Mouse (Mus musculus) hindbrain, embryonic 14.5 days (tissue): ENCODE data around the gene H2-Oa. TPM values are rescaled to one million over a fixed set of nuclear protein-coding genes. Genes with fewer than 3 reads are reported as not detected.
A peak's percentile ranks its signal among the peaks of the same experiment; 100 is the strongest.

ENCODE experiments used
- ATAC-seq: fragments of 200-750 bp; cut with Nextera tagmentation; 2 replicates; pipeline ENCODE4 v1.8.0; 2017; ENCODE audit warnings: moderate number of reproducible peaks, mild to moderate bottlenecking, moderate TSS enrichment, moderate library complexity; ENCODE audit not compliant: low FRiP score
- DNase-seq: peaks from one replicate; pipeline ENCODE4 v3.0.0-alpha.2; 2015; ENCODE audit warnings: low spot score
- H3K27ac ChIP-seq: fragments of 300-500 bp; sonication (generic); 2 replicates; pipeline ENCODE4 v1.5.1; 2014; ENCODE audit warnings: mild to moderate bottlenecking, moderate library complexity
- H3K27me3 ChIP-seq: fragments of 300-500 bp; sonication (generic); 2 replicates; pipeline ENCODE4 v1.6.1; 2014; ENCODE audit warnings: mild to moderate bottlenecking, low read length, mixed read lengths; ENCODE audit not compliant: control insufficient read depth, insufficient read depth
- H3K36me3 ChIP-seq: fragments of 300-500 bp; sonication (generic); replicated peaks from 2 replicates; pipeline ENCODE4 v1.6.1; 2014; ENCODE audit not compliant: control insufficient read depth, insufficient read depth
- H3K4me1 ChIP-seq: fragments of 300-500 bp; sonication (generic); replicated peaks from 2 replicates; pipeline ENCODE4 v1.6.1; 2014; ENCODE audit warnings: antibody characterized with exemption, low read length, mixed read lengths; ENCODE audit not compliant: control insufficient read depth, insufficient read depth
- H3K4me2 ChIP-seq: fragments of 300-500 bp; sonication (generic); replicated peaks from 2 replicates; pipeline ENCODE4 v1.6.1; 2014; ENCODE audit warnings: mild to moderate bottlenecking, moderate library complexity
- H3K4me3 ChIP-seq: fragments of 300-500 bp; sonication (generic); replicated peaks from 2 replicates; pipeline ENCODE4 v1.5.1; 2014; ENCODE audit warnings: mild to moderate bottlenecking, low read length
- H3K9ac ChIP-seq: fragments of 300-500 bp; sonication (generic); 2 replicates; pipeline ENCODE4 v1.6.1; 2014
- H3K9me3 ChIP-seq: fragments of 300-500 bp; sonication (generic); 2 replicates; pipeline ENCODE4 v1.6.1; 2016; ENCODE audit warnings: low read length; ENCODE audit not compliant: control insufficient read depth
- WGBS: fragments of 180-500 bp; shearing (Covaris S2); extraction: QIAGEN DNeasy Blood & Tissue Kit; methylation state at CpG from one replicate; pipeline ENCODE4 v1.1.7; 2014; 5-methylcytosine and 5-hydroxymethylcytosine counted together
- polyA plus RNA-seq: library from polyadenylated mRNA; unstranded; fragments of >200 nt; fragmentation: Nextera tagmentation; extraction: Ambion mirVana; gene quantifications from 2 replicates; pipeline ENCODE4 v1.2.1, GENCODE M21; 2014

Gene H2-Oa
- polyA plus RNA-seq, 1 experiment from 2014 or later: 0.29 TPM

DNA sequence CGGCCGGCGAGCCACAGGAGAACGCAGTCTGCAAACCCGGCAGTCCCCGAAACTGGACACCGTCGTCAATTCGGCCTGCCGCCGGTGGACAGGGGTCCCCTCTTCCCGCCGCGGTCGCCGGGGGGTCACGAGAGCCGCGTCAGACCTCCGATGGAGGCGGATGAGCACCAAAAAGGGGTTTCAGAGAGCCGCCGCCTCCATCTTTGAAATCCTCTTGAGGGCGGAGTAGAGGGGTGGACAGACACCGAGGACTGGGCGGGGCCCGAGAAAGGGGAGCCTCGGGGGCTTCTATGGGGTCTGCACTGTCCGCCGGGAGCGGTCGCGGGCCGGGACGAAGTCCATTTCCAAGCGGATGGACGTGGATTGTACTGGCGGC, 26.7 kb downstream of the H2-Oa start:
- Histone ChIP-seq H3K9me3 (no peaks in the 10 kb centered on the region), H3K4me2 (peak overlapping the region; percentile 94), H3K27ac (peak overlapping the region; percentile 86), H3K4me1 (peaks cover 19% of the 10 kb centered on the region), H3K4me3 (peak overlapping the region; percentile 88), H3K27me3 (no peaks in the 10 kb centered on the region), H3K9ac (peak overlapping the region; percentile 88), H3K36me3 (peaks cover 50% of the 10 kb centered on the region)
- WGBS: 0% methylated on average over 37 of the region's 38 CpGs
- ATAC-seq (no peak), DNase-seq (no peak)

DNA sequence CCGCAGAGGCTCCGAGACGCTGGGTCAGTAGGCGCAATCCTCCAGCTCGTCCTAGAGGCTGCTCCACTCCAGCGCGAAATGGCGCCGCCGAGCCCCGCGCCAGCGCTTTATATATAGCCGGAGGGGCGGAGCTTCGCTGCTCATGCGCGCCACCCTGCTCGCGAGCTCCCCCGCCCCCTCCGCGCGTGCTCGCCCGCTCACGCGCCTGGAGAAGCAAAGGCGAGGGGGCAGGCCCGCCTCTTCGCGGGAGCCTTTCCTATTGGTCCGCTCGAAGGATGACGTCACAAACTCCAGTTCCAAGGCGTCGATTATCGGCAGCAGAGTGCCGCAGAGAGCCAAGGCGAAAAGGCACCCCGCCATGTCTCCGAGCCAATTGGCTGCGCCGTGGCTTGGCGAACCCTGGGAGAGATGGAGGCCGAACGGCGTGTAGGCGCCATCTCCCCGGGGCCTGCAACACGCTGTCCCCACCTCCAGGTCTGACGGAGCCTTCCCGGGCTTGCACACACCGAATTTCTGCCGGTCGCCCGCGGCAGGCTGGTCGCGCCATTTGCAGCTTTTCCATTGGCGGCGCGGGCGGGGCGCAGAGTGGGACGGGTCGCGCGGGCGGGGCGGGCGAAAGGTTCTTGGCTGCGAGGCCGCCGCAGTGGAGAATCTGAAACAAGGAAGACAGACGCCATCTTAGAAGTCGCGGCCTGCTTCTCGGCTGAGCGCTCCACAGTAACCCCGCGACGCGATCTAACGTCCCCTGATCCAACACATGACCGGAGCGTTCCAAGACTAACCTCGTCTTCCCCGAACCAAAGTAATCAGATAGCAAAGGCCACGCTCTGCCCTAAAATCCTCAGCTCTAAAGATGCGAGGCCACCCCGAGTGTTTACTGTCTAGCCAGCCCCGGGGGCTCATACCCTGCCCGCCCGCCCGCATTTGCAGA, 27.4 kb downstream of the H2-Oa start, which contains the start of gene H2-DMa:
TSS of gene H2-DMa (plus strand) at position 293 of the 931 bp plus-strand sequence.
- H3K4me3 ChIP-seq: peak within 1 kb of the TSS; percentile 88
- ATAC-seq (peak; percentile 83), DNase-seq (peak; percentile 100)
- peak within 1 kb of the TSS; percentile 90 for H3K9ac ChIP-seq
- peak within 1 kb of the TSS; percentile 94 for H3K4me2 ChIP-seq
- no peaks in the 10 kb centered on the region for H3K9me3 ChIP-seq
- no peaks in the 10 kb centered on the region for H3K27me3 ChIP-seq
- H3K36me3 ChIP-seq: peaks cover 44% of the 10 kb centered on the region
- H3K4me1 ChIP-seq: peaks cover 23% of the 10 kb centered on the region
- H3K27ac ChIP-seq: peak within 1 kb of the TSS; percentile 100
- 1% methylated on average over 96 of the region's 96 CpGs for WGBS

DNA sequence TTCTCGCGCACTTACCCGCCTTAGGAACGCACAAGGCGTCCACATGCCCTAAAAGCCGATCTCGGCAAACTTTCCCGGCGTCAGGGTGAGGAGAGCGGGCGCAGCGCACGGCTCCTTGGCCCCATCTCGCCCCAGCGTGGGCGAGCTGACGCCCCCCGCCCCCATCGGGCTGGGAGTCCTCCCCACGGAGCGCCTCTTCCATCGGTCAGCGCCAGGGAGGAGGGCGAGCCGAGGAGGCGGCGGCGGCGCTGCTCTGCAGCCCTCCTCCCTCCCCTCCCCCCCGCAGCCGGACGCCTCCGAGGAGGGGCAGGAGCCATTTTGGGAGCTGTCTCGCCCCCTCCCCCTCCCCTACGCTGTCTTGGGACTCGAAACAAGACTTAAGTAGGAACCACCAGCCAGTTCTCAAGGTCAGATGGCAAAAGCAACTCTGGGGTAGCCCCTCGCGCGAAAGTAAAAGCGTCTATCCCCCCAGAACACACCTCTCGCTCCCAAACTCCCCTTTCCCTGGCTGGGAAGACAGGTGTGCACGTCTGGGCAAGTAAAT, 28.1 kb downstream of the H2-Oa start:
- DNase-seq (peak; percentile 81), ATAC-seq (0 out of 2 replicates have a peak, but pooled peaks have one; percentile 3)
- under 1% methylated on average over 39 of the region's 42 CpGs for WGBS
- Histone ChIP-seq H3K9ac (peak overlapping the region; percentile 90), H3K4me3 (peak overlapping the region; percentile 88), H3K36me3 (peaks cover 36% of the 10 kb centered on the region), H3K4me2 (peak overlapping the region; percentile 94), H3K27ac (peak overlapping the region; percentile 100), H3K4me1 (peaks cover 27% of the 10 kb centered on the region), H3K9me3 (no peaks in the 10 kb centered on the region), H3K27me3 (no peaks in the 10 kb centered on the region)

DNA sequence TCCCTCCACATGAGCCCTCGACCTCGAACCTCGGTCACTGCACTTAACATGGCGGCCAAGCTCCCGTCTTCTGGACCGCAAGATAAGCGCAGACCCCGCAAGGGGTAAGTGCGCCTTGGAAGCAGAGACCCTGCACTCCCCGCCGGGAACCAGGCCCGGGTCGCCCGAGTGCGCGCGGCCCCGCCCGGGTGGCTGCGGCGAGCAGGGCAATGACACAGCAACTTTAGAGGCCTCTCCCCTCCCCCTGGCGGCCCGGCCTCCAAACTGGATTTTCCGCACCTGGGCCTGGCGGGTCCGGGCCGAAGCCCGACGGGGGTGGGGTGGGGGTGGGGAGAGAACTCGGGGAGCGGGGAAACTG, 28.7 kb downstream of the H2-Oa start:
- DNase-seq: peak; percentile 54
- Histone ChIP-seq H3K9ac (peak overlapping the region; percentile 90), H3K4me2 (peak overlapping the region; percentile 94), H3K27me3 (no peaks in the 10 kb centered on the region), H3K4me3 (peak overlapping the region; percentile 88), H3K4me1 (peaks cover 27% of the 10 kb centered on the region), H3K9me3 (no peaks in the 10 kb centered on the region), H3K36me3 (peaks cover 31% of the 10 kb centered on the region), H3K27ac (peak overlapping the region; percentile 100)
- ATAC-seq: no peak; the same call in 1 of the 2 replicates
- WGBS: 0% methylated on average over 31 of the region's 31 CpGs

DNA sequence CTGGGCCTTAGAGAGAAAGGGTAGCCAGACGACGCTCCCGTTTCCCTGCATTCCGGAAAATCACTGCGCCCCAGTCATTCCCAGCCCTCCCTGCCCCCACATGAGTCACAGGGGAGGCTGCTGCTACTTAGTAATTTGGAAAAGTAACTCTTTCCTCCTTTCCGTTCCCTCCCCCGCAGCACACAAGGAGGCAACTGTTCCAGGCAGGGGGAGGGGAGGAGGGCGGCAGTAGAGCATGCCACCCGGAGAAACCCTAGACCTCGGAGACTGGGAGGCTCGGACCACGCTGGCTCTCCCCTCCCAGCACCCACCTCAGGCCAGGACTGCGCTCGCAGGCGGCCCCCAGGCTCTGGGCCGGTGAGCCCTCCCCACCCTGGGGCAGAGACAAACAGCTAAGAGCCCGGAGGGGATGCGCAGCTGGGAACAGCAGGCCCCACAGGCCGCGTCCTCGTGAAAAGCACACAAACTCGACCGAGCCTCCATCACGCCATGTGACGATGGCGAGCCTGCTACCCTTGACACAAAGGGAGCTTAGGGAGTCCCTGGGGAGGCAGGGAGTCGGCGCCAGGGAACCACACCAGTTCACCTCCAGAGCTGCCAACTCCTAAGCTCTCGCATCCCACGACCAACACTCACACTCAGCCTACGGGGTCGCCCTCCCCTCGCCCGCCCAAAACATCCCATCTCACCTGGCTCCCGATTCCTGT, 29.2 kb downstream of the H2-Oa start:
- Histone ChIP-seq H3K4me1 (peaks cover 25% of the 10 kb centered on the region), H3K27ac (peak overlapping the region; percentile 100), H3K27me3 (no peaks in the 10 kb centered on the region), H3K9me3 (no peaks in the 10 kb centered on the region), H3K4me3 (peak overlapping the region; percentile 88), H3K4me2 (peak overlapping the region; percentile 94), H3K36me3 (peaks cover 26% of the 10 kb centered on the region), H3K9ac (peak overlapping the region; percentile 90)
- WGBS: under 1% methylated on average over 31 of the region's 35 CpGs
- peak; percentile 15; the same call in 1 of the 2 replicates for ATAC-seq
- peak; percentile 69 for DNase-seq

DNA sequence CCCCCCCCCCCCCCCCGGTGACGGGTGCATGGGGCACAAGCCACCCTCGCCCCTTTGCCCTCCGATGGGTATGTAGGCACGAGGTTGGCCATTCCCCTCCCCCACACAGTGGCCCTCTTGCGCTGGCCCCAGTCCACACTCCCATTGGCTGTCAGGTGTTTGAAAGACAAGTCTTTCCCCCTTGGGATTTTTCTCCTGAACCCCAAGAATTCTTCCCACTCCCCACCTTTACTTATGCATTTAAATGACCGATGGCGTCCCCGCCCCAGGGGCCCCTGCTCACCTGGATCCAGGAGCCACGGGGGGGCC, 29.7 kb downstream of the H2-Oa start:
- Histone ChIP-seq H3K4me3 (peak overlapping the region; percentile 88), H3K9ac (peak overlapping the region; percentile 90), H3K4me2 (peak overlapping the region; percentile 94), H3K27me3 (no peaks in the 10 kb centered on the region), H3K9me3 (no peaks in the 10 kb centered on the region), H3K27ac (peak overlapping the region; percentile 100), H3K36me3 (peaks cover 20% of the 10 kb centered on the region), H3K4me1 (peaks cover 20% of the 10 kb centered on the region)
- no peak for DNase-seq
- no peak for ATAC-seq
- WGBS: 2% methylated on average over 7 of the region's 10 CpGs

- peaks cover 15% of the 10 kb centered on the region for H3K36me3 ChIP-seq
- peak; percentile 97 for DNase-seq
- ATAC-seq: peak; percentile 56
- H3K4me1 ChIP-seq: peaks cover 15% of the 10 kb centered on the region
- H3K27ac ChIP-seq: peak within 1 kb of the TSS; percentile 100
- peak within 1 kb of the TSS; percentile 88 for H3K4me3 ChIP-seq
- under 1% methylated on average over 71 of the region's 75 CpGs for WGBS
- no peaks in the 10 kb centered on the region for H3K9me3 ChIP-seq
- H3K9ac ChIP-seq: peak within 1 kb of the TSS; percentile 90
- peak within 1 kb of the TSS; percentile 94 for H3K4me2 ChIP-seq
- no peaks in the 10 kb centered on the region for H3K27me3 ChIP-seq
Measured at GRCm38 (mm10) chr17:34122188-34122984, 30.2 kb downstream of the H2-Oa start, which contains the start of gene Brd2. Gene Brd2 (minus strand): TSS chr17:34122634.

DNA sequence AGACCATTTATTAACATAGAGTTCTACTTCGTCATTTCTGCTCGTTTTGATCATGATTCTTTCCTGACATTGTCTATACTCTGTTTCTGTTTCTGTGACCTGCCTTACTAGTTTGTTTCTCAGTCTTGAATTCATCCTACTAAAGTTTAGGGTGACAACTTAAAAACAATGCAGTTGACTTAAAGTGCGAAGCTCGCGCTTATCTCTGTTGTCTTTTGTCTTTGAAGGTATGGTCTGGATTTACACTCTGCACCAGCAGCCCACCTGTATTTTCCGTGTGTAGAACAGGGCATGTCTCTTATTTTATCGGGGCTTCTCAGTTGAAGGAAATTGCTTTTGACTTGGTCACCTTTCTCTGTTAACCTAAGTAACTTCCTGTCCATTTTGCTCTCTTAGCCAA, 31.0 kb downstream of the H2-Oa start:
- peak overlapping the region; percentile 94 for H3K4me2 ChIP-seq
- peak overlapping the region; percentile 90 for H3K9ac ChIP-seq
- ATAC-seq (no peak), DNase-seq (no peak)
- H3K27me3 ChIP-seq: no peaks in the 10 kb centered on the region
- H3K4me1 ChIP-seq: peaks cover 14% of the 10 kb centered on the region
- H3K27ac ChIP-seq: peak overlapping the region; percentile 100
- H3K9me3 ChIP-seq: no peaks in the 10 kb centered on the region
- peaks cover 9% of the 10 kb centered on the region for H3K36me3 ChIP-seq
- peak overlapping the region; percentile 88 for H3K4me3 ChIP-seq
- WGBS: 2% methylated on average over 7 of the region's 7 CpGs
